9 mouse cellular contexts compared by ENCODE assay signal in the genomic region with DNA sequence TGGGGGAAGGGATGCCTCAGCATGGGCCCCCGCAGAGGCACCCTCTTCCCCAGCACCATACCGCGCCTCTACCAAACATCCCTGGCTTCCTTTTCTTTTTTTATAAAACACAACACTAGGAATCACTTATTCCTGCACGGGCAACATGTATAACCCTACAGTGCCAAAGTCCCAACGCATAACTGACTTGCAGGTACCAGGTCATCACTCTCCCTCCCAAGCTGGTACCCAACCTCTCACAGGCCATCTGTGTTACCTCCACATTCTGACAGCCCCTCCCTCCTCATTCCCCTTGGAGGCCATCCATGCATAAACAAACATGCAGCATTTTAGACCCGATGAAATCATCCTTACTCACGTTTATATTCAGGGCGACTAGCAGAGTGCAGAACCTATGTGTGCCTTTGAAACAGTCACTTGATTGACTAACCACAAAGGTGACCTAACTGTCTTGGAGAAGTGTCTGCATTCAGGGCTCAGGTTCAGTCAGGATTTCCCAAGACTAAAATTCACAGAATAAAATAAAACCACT. TPM values are rescaled to one million over a fixed set of nuclear protein-coding genes. Genes with fewer than 3 reads are reported as not detected.
DNase-seq lines count a peak whose midpoint lies in the region; ATAC-seq lines count a peak whose summit lies in the region.
"Had no signal": no experiment of that assay in that cellular context is flagged by ENCODE, and none has a peak within 500 bp of the region (broad histone marks: within the 10 kb centered on the region; RNA-seq: fewer than 3 reads in every experiment).

No protein-coding gene starts in this region.

- H3K4me2 ChIP-seq in kidney, embryonic 14.5 days (replicated peaks; ENCODE audit: low read depth, low read length) = peak overlapping the region; percentile 37; the same call in 1 of the 2 replicates
- H3K4me2 ChIP-seq in embryonic facial prominence, embryonic 13.5 days = peak overlapping the region; percentile 55
- peak overlapping the region; percentile 50 for H3K4me2 ChIP-seq in intestine, embryonic 15.5 days (replicated peaks)
- peak overlapping the region; percentile 28 for H3K4me2 ChIP-seq in neural tube, embryonic 14.5 days (ENCODE audit: low read depth, low read length)

- H3K9ac ChIP-seq in kidney, embryonic 14.5 days (ENCODE audit: low read depth, low read length) = no peak overlapping the region
- H3K9ac ChIP-seq in embryonic facial prominence, embryonic 13.5 days = no peak overlapping the region
- H3K9ac ChIP-seq in intestine, embryonic 15.5 days = no peak overlapping the region
- H3K9ac ChIP-seq in neural tube, embryonic 14.5 days (replicated peaks; ENCODE audit: low read depth, low read length) = no peak overlapping the region

- no peaks in the 10 kb centered on the region for H3K9me3 ChIP-seq in kidney, embryonic 14.5 days (ENCODE audit: control insufficient read depth, low read length)
- H3K9me3 ChIP-seq in embryonic facial prominence, embryonic 13.5 days = no peaks in the 10 kb centered on the region
- H3K9me3 ChIP-seq in intestine, embryonic 15.5 days = no peaks in the 10 kb centered on the region
- H3K9me3 ChIP-seq in neural tube, embryonic 14.5 days (ENCODE audit: control insufficient read depth, low read length) = no peaks in the 10 kb centered on the region

- H3K27ac ChIP-seq in kidney, embryonic 14.5 days (ENCODE audit: low read depth, low read length) = peak overlapping the region; percentile 85; the same call in 1 of the 2 replicates
- H3K27ac ChIP-seq in embryonic facial prominence, embryonic 13.5 days = no peak overlapping the region
- H3K27ac ChIP-seq in intestine, embryonic 15.5 days = no peak overlapping the region
- H3K27ac ChIP-seq in neural tube, embryonic 14.5 days (ENCODE audit: low read depth, low read length) = no peak overlapping the region; the same call in 1 of the 2 replicates

- no peak for DNase-seq in kidney, adult 8-10 months
- no peak for DNase-seq in testis, postnatal 10 days (ENCODE audit: low spot score)
- no peak for DNase-seq in ovary, adult 18-20 months (ENCODE audit: low spot score)
- DNase-seq in thymus, postnatal 36 days = no peak
- DNase-seq: layer of hippocampus, adult 9-11 months had no signal

- H3K4me3 ChIP-seq in kidney, embryonic 14.5 days (ENCODE audit: low read length) = no peak overlapping the region
- peak overlapping the region; percentile 21 for H3K4me3 ChIP-seq in embryonic facial prominence, embryonic 13.5 days
- no peak overlapping the region for H3K4me3 ChIP-seq in intestine, embryonic 15.5 days (replicated peaks)
- H3K4me3 ChIP-seq in neural tube, embryonic 14.5 days (ENCODE audit: low read depth, low read length) = no peak overlapping the region

- WGBS in kidney, embryonic 14.5 days = 43% methylated on average over 8 of the region's 8 CpGs
- WGBS in embryonic facial prominence, embryonic 13.5 days = 36% methylated on average over 8 of the region's 8 CpGs
- 27% methylated on average over 8 of the region's 8 CpGs for WGBS in intestine, embryonic 15.5 days
- 26% methylated on average over 8 of the region's 8 CpGs for WGBS in neural tube, embryonic 14.5 days

- no peaks in the 10 kb centered on the region for H3K27me3 ChIP-seq in kidney, embryonic 14.5 days (ENCODE audit: control insufficient read depth, insufficient read depth, low read length)
- no peaks in the 10 kb centered on the region for H3K27me3 ChIP-seq in embryonic facial prominence, embryonic 13.5 days
- no peaks in the 10 kb centered on the region for H3K27me3 ChIP-seq in intestine, embryonic 15.5 days (replicated peaks)
- H3K27me3 ChIP-seq in neural tube, embryonic 14.5 days (ENCODE audit: control insufficient read depth, insufficient read depth, low read length) = no peaks in the 10 kb centered on the region

- ATAC-seq in kidney, embryonic 14.5 days (ENCODE audit: low FRiP score, low TSS enrichment) = peak; percentile 25; the same call in 1 of the 2 replicates
- no peak for ATAC-seq in embryonic facial prominence, embryonic 13.5 days (ENCODE audit: insufficient number of reproducible peaks, insufficient read depth, low FRiP score, low TSS enrichment, low read depth)
- peak; percentile 20 for ATAC-seq in intestine, embryonic 15.5 days
- peak; percentile 60 for ATAC-seq in neural tube, embryonic 14.5 days (ENCODE audit: low read depth)

- H3K4me1 ChIP-seq in kidney, embryonic 14.5 days (ENCODE audit: control insufficient read depth, insufficient read depth, low read length) = no peaks in the 10 kb centered on the region
- H3K4me1 ChIP-seq in embryonic facial prominence, embryonic 13.5 days = no peaks in the 10 kb centered on the region
- no peaks in the 10 kb centered on the region for H3K4me1 ChIP-seq in intestine, embryonic 15.5 days (replicated peaks)
- H3K4me1 ChIP-seq in neural tube, embryonic 14.5 days (ENCODE audit: control insufficient read depth, insufficient read depth, low read length) = no peaks in the 10 kb centered on the region

- H3K36me3 ChIP-seq in kidney, embryonic 14.5 days (ENCODE audit: control insufficient read depth, insufficient read depth, low read length) = no peaks in the 10 kb centered on the region
- no peaks in the 10 kb centered on the region for H3K36me3 ChIP-seq in embryonic facial prominence, embryonic 13.5 days
- no peaks in the 10 kb centered on the region for H3K36me3 ChIP-seq in intestine, embryonic 15.5 days
- H3K36me3 ChIP-seq in neural tube, embryonic 14.5 days (ENCODE audit: control insufficient read depth, insufficient read depth, low read length) = no peaks in the 10 kb centered on the region

RNA-seq across cellular contexts. Expression of a gene that starts 21.0 kb away (rescaled TPM):
- 838 and 851 TPM in 2 replicates for polyA plus RNA-seq in kidney, embryonic 14.5 days (2014; fragmentation: Nextera tagmentation; extraction: Ambion mirVana)
- polyA plus RNA-seq in embryonic facial prominence, embryonic 13.5 days (2015; fragmentation: Nextera tagmentation; extraction: Ambion mirVana) = 481 and 518 TPM in 2 replicates
- polyA plus RNA-seq in intestine, embryonic 15.5 days (2015; fragmentation: Nextera tagmentation; extraction: Ambion mirVana) = 996 and 1,065 TPM in 2 replicates
- polyA plus RNA-seq in neural tube, embryonic 14.5 days (2014; fragmentation: Nextera tagmentation; extraction: Ambion mirVana) = 544 and 575 TPM in 2 replicates

RNA-seq across cellular contexts. Expression of a gene that starts 57.3 kb away (rescaled TPM):
- polyA plus RNA-seq in kidney, embryonic 14.5 days (2014; fragmentation: Nextera tagmentation; extraction: Ambion mirVana) = 114 and 127 TPM in 2 replicates
- polyA plus RNA-seq in embryonic facial prominence, embryonic 13.5 days (2015; fragmentation: Nextera tagmentation; extraction: Ambion mirVana) = 132 and 136 TPM in 2 replicates
- 103 and 115 TPM in 2 replicates for polyA plus RNA-seq in intestine, embryonic 15.5 days (2015; fragmentation: Nextera tagmentation; extraction: Ambion mirVana)
- polyA plus RNA-seq in neural tube, embryonic 14.5 days (2014; fragmentation: Nextera tagmentation; extraction: Ambion mirVana) = 129 and 134 TPM in 2 replicates

RNA-seq across cellular contexts. Expression of a gene that starts 57.5 kb away (rescaled TPM):
- polyA plus RNA-seq in kidney, embryonic 14.5 days (2014; fragmentation: Nextera tagmentation; extraction: Ambion mirVana) = 24.7 and 38.1 TPM in 2 replicates
- polyA plus RNA-seq in embryonic facial prominence, embryonic 13.5 days (2015; fragmentation: Nextera tagmentation; extraction: Ambion mirVana) = 37.5 and 39.6 TPM in 2 replicates
- 27.2 and 28.6 TPM in 2 replicates for polyA plus RNA-seq in intestine, embryonic 15.5 days (2015; fragmentation: Nextera tagmentation; extraction: Ambion mirVana)
- polyA plus RNA-seq in neural tube, embryonic 14.5 days (2014; fragmentation: Nextera tagmentation; extraction: Ambion mirVana) = 27.5 and 29.7 TPM in 2 replicates
